Mouse (Mus musculus) midbrain, postnatal 0 days (tissue): ENCODE measurements around the gene Ehmt2. TPM values are rescaled to one million over a fixed set of nuclear protein-coding genes. Genes with fewer than 3 reads are reported as not detected.

Experiments
- ATAC-seq: fragments of 200-750 bp; cut with Nextera tagmentation; 2 replicates; pipeline ENCODE4 v1.8.0; 2017; ENCODE audit warnings: moderate number of reproducible peaks, mild to moderate bottlenecking, moderate TSS enrichment, moderate library complexity; ENCODE audit not compliant: low FRiP score
- DNase-seq: peaks from one replicate; pipeline ENCODE4 v3.0.0-alpha.2; 2015; ENCODE audit warnings: low spot score
- H3K27ac ChIP-seq: fragments of 300-500 bp; sonication (generic); 2 replicates; pipeline ENCODE4 v1.5.1; 2014; ENCODE audit warnings: low read depth, mild to moderate bottlenecking, low read length, mixed read lengths
- H3K27me3 ChIP-seq: fragments of 300-500 bp; sonication (generic); 2 replicates; pipeline ENCODE4 v1.6.1; 2014; ENCODE audit warnings: low read length, control low read depth, mixed read lengths; ENCODE audit not compliant: insufficient read depth
- H3K36me3 ChIP-seq: fragments of 300-500 bp; sonication (generic); 2 replicates; pipeline ENCODE4 v1.6.1; 2014; ENCODE audit warnings: low read length, control low read depth, mixed read lengths; ENCODE audit not compliant: insufficient read depth
- H3K4me1 ChIP-seq: fragments of 300-500 bp; sonication (generic); 2 replicates; pipeline ENCODE4 v1.6.1; 2014; ENCODE audit warnings: mild to moderate bottlenecking, control low read depth, antibody characterized with exemption, low read length, mixed read lengths; ENCODE audit not compliant: insufficient read depth
- H3K4me2 ChIP-seq: fragments of 300-500 bp; sonication (generic); 2 replicates; pipeline ENCODE4 v1.6.1; 2014; ENCODE audit warnings: low read depth, mild to moderate bottlenecking, low read length, mixed read lengths; ENCODE audit not compliant: poor library complexity, severe bottlenecking
- H3K4me3 ChIP-seq: fragments of 300-500 bp; sonication (generic); 2 replicates; pipeline ENCODE4 v1.5.1; 2014; ENCODE audit warnings: low read depth, mild to moderate bottlenecking, low read length, moderate library complexity
- H3K9ac ChIP-seq: fragments of 300-500 bp; sonication (generic); replicated peaks from 2 replicates; pipeline ENCODE4 v1.6.1; 2014; ENCODE audit warnings: mild to moderate bottlenecking, low read length, moderate library complexity, mixed read lengths; ENCODE audit not compliant: poor library complexity, severe bottlenecking
- H3K9me3 ChIP-seq: fragments of 300-500 bp; sonication (generic); 2 replicates; pipeline ENCODE4 v1.6.1; 2016; ENCODE audit warnings: low read length, control low read depth
- CTCF ChIP-seq: IDR thresholded peaks from 2 replicates; pipeline ENCODE4 v1.5.1; 2016; ENCODE audit warnings: antibody characterized with exemption, mild to moderate bottlenecking
- WGBS: fragments of 180-500 bp; shearing (Covaris S2); extraction: QIAGEN DNeasy Blood & Tissue Kit; methylation state at CpG from one replicate; pipeline ENCODE4 v1.1.7; 2014; 5-methylcytosine and 5-hydroxymethylcytosine counted together
- polyA plus RNA-seq: library from polyadenylated mRNA; unstranded; fragments of >200 nt; fragmentation: Nextera tagmentation; extraction: Ambion mirVana; gene quantifications from 2 replicates; pipeline ENCODE4 v1.2.1, GENCODE M21; 2015
- total RNA-seq: library from RNA; depleted of rRNA; stranded (reverse); fragments of >200 nt; gene quantifications from 2 replicates; pipeline ENCODE4 v1.2.3, GENCODE M21; 2014

Ehmt2 gene
- total and polyA plus RNA-seq, 2 experiments from 2014 or later, result 69.0 to 375 TPM

DNA sequence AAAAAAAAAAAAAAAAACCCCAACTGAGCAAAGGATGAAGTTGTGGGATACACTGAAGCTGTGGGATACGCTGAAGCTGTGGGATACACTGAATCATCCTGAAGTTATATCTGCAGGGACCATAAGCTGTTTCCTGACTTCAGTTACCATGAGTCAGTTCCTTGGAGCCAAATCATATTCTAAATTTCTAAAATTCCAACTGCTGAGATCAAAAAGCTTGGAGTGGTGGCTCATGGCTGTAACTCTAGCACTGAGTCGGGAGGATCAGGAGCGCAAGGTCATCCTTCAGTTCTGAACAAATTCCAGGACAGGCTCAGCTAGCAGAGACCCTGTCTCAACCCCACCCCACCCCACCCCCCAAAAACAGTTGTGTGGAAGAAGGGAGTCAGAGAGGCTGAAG is 12.7 kb upstream of the Ehmt2 start:
- H3K9me3 ChIP-seq, result no peaks in the 10 kb centered on the region
- WGBS, result 85% methylated on average over 3 of the region's 3 CpGs
- H3K4me3 ChIP-seq, result no peak overlapping the region
- H3K36me3 ChIP-seq, result no peaks in the 10 kb centered on the region
- no peak overlapping the region for H3K27ac ChIP-seq
- DNase-seq, result no peak
- no peak for TF ChIP-seq CTCF
- no peaks in the 10 kb centered on the region for H3K4me1 ChIP-seq
- 0 out of 2 replicates have a peak, but pooled peaks cover 6% of the 10 kb centered on the region for H3K27me3 ChIP-seq
- H3K9ac ChIP-seq, result no peak overlapping the region
- H3K4me2 ChIP-seq, result no peak overlapping the region
- ATAC-seq, result no peak

DNA sequence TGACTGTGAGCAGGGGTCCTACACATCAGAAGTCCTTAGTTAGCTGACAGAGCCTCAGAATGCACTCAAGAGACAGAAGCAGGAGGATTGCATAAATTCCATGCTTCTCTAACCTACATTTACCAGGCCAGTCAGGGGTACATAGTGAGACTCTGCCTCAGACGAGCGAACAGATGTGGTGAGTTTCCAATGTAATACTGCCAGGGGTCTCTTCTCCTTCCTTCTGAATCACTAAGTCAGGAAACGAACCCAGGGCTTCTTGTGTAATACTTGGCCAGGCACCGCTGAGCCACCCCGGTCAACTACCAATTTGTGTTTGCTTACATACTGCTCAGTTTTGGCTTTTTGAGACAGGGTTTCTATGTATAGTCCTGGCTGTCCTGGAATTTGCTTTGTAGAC is 10.3 kb upstream of the Ehmt2 start:
- Histone ChIP-seq H3K27me3 (no peaks in the 10 kb centered on the region), H3K4me2 (no peak overlapping the region), H3K9ac (no peak overlapping the region), H3K4me3 (no peak overlapping the region), H3K9me3 (no peaks in the 10 kb centered on the region), H3K36me3 (no peaks in the 10 kb centered on the region), H3K4me1 (no peaks in the 10 kb centered on the region), H3K27ac (no peak overlapping the region)
- WGBS, result 90% methylated on average over 5 of the region's 5 CpGs
- no peak for ATAC-seq
- no peak for DNase-seq
- no peak for TF ChIP-seq CTCF

DNA sequence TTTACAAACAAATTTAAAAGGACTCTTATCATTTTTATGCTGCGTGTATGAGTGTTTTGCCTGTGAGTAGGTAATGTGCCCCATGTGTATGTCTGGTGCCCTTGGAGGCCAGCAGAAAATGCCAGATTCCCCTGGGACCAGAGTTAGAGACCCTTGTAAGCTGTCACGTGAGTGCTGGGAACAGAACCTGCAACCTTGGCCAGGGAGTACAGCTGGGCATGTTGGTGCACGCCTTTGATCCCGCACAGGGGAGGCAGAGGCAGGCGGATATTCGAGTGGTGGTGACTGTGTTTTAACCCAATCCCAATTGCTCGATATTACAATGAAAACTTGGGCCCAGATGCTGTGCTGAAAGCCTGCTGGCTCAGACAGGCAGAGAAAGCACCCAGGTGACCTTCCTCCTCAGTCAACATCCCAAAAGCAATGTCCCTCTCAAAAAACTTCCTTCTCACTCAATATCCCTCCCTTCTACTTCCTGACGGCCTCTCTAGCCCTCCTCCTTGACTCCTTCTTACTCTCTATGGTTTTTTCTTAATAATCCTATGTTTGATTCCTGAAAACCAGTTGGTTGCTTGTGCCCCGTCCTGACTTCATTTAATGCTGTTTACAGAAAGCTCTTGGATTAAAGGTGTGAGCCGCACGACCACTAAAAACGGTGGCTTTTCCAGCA is 8.1 kb upstream of the Ehmt2 start:
- H3K36me3 ChIP-seq, result no peaks in the 10 kb centered on the region
- no peak for ATAC-seq
- no peak overlapping the region for H3K4me3 ChIP-seq
- no peak overlapping the region for H3K27ac ChIP-seq
- no peak overlapping the region for H3K9ac ChIP-seq
- no peak for TF ChIP-seq CTCF
- H3K9me3 ChIP-seq, result no peaks in the 10 kb centered on the region
- H3K4me2 ChIP-seq, result no peak overlapping the region
- 89% methylated on average over 12 of the region's 12 CpGs for WGBS
- DNase-seq, result no peak
- H3K4me1 ChIP-seq, result peaks cover 4% of the 10 kb centered on the region; the same call in 1 of the 2 replicates
- H3K27me3 ChIP-seq, result no peaks in the 10 kb centered on the region

DNA sequence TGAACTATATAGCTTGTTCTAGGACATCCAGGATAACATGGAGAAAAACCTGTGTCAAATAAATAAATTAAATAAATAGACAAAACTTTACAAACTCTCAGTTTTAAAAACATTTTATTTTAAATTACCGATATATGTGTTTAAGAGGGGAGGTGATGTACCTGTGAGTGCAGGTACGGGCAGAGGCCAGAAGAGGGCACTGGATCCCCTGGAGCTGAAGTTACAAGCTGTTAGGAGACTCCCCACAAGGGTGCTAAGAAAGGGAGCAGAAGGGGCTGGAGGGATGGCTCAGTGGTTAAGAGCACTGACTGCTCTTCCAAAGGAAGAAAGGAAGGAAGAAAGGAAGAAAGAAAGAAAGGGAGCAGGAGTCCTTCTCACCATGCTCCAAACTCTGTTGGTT is 6.9 kb upstream of the Ehmt2 start:
- 98% methylated on average over 2 of the region's 2 CpGs for WGBS
- Histone ChIP-seq H3K4me2 (no peak overlapping the region), H3K9me3 (no peaks in the 10 kb centered on the region), H3K4me1 (peaks cover 12% of the 10 kb centered on the region), H3K27ac (no peak overlapping the region), H3K4me3 (no peak overlapping the region), H3K27me3 (no peaks in the 10 kb centered on the region), H3K9ac (no peak overlapping the region), H3K36me3 (no peaks in the 10 kb centered on the region)
- no peak for DNase-seq
- no peak for ATAC-seq
- no peak for TF ChIP-seq CTCF

DNA sequence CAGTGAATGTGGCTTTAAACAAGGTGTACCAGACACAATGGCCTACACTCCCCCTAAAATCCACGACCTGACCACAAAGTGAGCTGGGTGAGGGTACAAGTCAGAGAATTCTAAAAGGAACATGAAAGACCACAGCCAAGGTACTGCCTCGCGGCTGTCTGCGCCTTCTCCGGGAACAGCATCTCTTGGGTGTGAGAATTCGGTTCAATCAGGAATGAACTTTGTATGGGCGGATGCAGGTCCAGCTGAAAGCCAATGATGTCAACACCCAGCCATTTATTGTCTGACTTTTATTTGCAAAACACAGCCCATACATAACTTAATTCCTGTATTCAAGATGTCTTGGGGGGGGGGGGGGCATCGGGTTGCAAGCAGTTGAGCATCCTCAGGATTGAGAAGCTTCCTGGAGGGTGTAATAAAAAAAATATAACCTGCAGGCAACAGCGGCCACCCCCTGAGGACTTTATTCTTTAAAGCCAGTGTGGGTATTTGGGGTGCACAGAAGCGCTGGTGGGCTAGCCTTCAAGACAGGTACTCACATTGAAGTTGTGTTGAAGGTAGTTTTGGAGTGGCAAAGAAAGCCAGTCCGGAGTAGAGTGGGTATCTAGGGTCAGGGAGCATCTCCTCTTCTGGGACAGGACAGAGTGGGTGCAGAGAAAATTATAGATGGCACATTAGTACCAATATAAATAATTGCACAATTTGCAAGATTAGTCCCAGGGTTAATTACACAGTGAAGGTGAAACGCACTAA is 5.0 kb upstream of the Ehmt2 start:
- Histone ChIP-seq H3K4me1 (peaks cover 18% of the 10 kb centered on the region), H3K4me3 (peak overlapping the region; percentile 71), H3K4me2 (peak overlapping the region; percentile 65), H3K27me3 (no peaks in the 10 kb centered on the region), H3K36me3 (no peaks in the 10 kb centered on the region), H3K9me3 (no peaks in the 10 kb centered on the region), H3K9ac (peak overlapping the region; percentile 33; the same call in 1 of the 2 replicates), H3K27ac (peak overlapping the region; percentile 76)
- ATAC-seq (no peak), DNase-seq (no peak)
- no peak for TF ChIP-seq CTCF
- 68% methylated on average over 12 of the region's 12 CpGs for WGBS

DNA sequence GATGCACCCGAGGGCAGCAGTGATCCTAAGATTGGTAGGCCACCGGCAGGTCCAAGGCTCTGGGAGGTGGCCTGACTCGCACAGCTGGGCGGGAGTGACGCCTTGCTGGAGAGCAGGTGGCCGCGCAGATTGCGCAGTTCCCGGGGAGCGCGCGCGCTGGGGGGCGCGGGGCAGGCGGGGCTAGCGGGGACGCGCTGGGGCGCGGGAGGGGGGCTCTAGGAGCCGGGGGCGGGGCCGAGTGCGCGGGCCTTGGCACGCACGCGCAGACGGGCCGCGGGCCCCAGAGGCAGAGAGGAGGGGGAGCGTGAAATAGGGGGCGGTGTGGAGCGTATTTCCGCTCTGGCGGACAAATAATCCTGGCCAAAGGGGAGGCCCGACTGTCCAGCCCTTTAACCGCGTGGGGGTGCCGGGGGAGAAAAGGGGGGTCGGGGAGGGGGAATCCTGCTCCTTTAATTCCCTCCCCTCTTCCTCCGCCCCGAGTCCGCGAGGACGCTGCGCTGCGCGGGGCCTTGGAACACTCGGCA is 4.1 kb upstream of the Ehmt2 start:
- peak overlapping the region; percentile 71 for H3K4me3 ChIP-seq

More for the DNA sequence above, 4.1 kb upstream of the Ehmt2 start:
- no peaks in the 10 kb centered on the region for H3K27me3 ChIP-seq
- H3K4me2 ChIP-seq, result peak overlapping the region; percentile 65
- H3K9me3 ChIP-seq, result no peaks in the 10 kb centered on the region
- ATAC-seq, result peak; percentile 90
- WGBS, result under 1% methylated on average over 26 of the region's 51 CpGs
- peak; percentile 98 for DNase-seq
- H3K36me3 ChIP-seq, result no peaks in the 10 kb centered on the region
- peaks cover 18% of the 10 kb centered on the region for H3K4me1 ChIP-seq
- H3K27ac ChIP-seq, result peak overlapping the region; percentile 92
- H3K9ac ChIP-seq, result peak overlapping the region; percentile 88
- peak; percentile 47 for TF ChIP-seq CTCF
